8 mouse cellular contexts compared by ENCODE assay signal in genomic region chr2:101815250-101815934, GRCm38 (mm10).
DNase-seq lines count a peak whose midpoint lies in the region; ATAC-seq lines count a peak whose summit lies in the region.

No protein-coding gene starts in this region.

- H3K27ac ChIP-seq in forebrain, embryonic 11.5 days (ENCODE audit: low read depth, low read length) = no peak overlapping the region
- no peak overlapping the region for H3K27ac ChIP-seq in forebrain, embryonic 14.5 days (ENCODE audit: low read depth, low read length)
- no peak overlapping the region for H3K27ac ChIP-seq in neural tube, embryonic 15.5 days (replicated peaks)
- no peak overlapping the region for H3K27ac ChIP-seq in embryonic facial prominence, embryonic 11.5 days (replicated peaks; ENCODE audit: low read depth, low read length)

- WGBS in forebrain, embryonic 11.5 days = 34% methylated on average over 5 of the region's 5 CpGs
- 33% methylated on average over 5 of the region's 5 CpGs for WGBS in forebrain, embryonic 14.5 days
- WGBS in neural tube, embryonic 15.5 days = 38% methylated on average over 5 of the region's 5 CpGs
- WGBS in embryonic facial prominence, embryonic 11.5 days = 40% methylated on average over 5 of the region's 5 CpGs

- DNase-seq in forebrain, embryonic 11.5 days (ENCODE audit: low spot score) = peak; percentile 72
- DNase-seq in forebrain, embryonic 14.5 days (ENCODE audit: low spot score) = no peak
- DNase-seq in neural tube, embryonic 10.5 days (ENCODE audit: extremely low spot score, low spot score) = peak; percentile 73
- peak; percentile 60 for DNase-seq in embryonic facial prominence, embryonic 11.5 days (ENCODE audit: low spot score)
- DNase-seq in frontal cortex, postnatal 36 days (ENCODE audit: low spot score in 2 of 2) = no peak
- no peak for DNase-seq in left cerebral cortex, postnatal 36 days (ENCODE audit: low spot score in 2 of 2)

- no peak; the same call in 1 of the 2 replicates for ATAC-seq in forebrain, embryonic 11.5 days (replicated peaks; ENCODE audit: low FRiP score)
- ATAC-seq in forebrain, embryonic 14.5 days = no peak
- ATAC-seq in neural tube, embryonic 15.5 days (ENCODE audit: low FRiP score) = no peak
- peak; percentile 29 for ATAC-seq in embryonic facial prominence, embryonic 11.5 days (replicated peaks; ENCODE audit: insufficient number of reproducible peaks, low FRiP score, low TSS enrichment, low read depth)
- ATAC-seq in megakaryocyte, adult 5-6 weeks (ENCODE audit: poor library complexity, severe bottlenecking) = peak; percentile 73

- intact Hi-C loops in left cerebral cortex, postnatal 36 days (cut with DNase I) = no loop called here

- H3K4me1 ChIP-seq in forebrain, embryonic 11.5 days (replicated peaks; ENCODE audit: control insufficient read depth, insufficient read depth, low read length) = no peaks in the 10 kb centered on the region
- no peaks in the 10 kb centered on the region for H3K4me1 ChIP-seq in forebrain, embryonic 14.5 days (ENCODE audit: control insufficient read depth, insufficient read depth, low read length)
- 0 out of 2 replicates have a peak, but pooled peaks cover 4% of the 10 kb centered on the region for H3K4me1 ChIP-seq in neural tube, embryonic 15.5 days
- no peaks in the 10 kb centered on the region; the same call in 1 of the 2 replicates for H3K4me1 ChIP-seq in embryonic facial prominence, embryonic 11.5 days (ENCODE audit: control insufficient read depth, insufficient read depth, low read length)

- no peaks in the 10 kb centered on the region for H3K27me3 ChIP-seq in forebrain, embryonic 11.5 days (ENCODE audit: control insufficient read depth, insufficient read depth, low read length)
- H3K27me3 ChIP-seq in forebrain, embryonic 14.5 days (replicated peaks; ENCODE audit: control insufficient read depth, insufficient read depth, low read length) = no peaks in the 10 kb centered on the region
- no peaks in the 10 kb centered on the region for H3K27me3 ChIP-seq in neural tube, embryonic 15.5 days (replicated peaks)
- H3K27me3 ChIP-seq in embryonic facial prominence, embryonic 11.5 days (ENCODE audit: control insufficient read depth, insufficient read depth, low read length) = no peaks in the 10 kb centered on the region

- H3K9me3 ChIP-seq in forebrain, embryonic 11.5 days (ENCODE audit: control insufficient read depth, low read length) = no peaks in the 10 kb centered on the region
- H3K9me3 ChIP-seq in forebrain, embryonic 14.5 days (replicated peaks; ENCODE audit: control insufficient read depth, low read length) = no peaks in the 10 kb centered on the region
- H3K9me3 ChIP-seq in neural tube, embryonic 15.5 days (replicated peaks) = no peaks in the 10 kb centered on the region
- H3K9me3 ChIP-seq in embryonic facial prominence, embryonic 11.5 days (replicated peaks; ENCODE audit: control insufficient read depth, low read length) = no peaks in the 10 kb centered on the region

- H3K36me3 ChIP-seq in forebrain, embryonic 11.5 days (ENCODE audit: control insufficient read depth, insufficient read depth, low read length) = no peaks in the 10 kb centered on the region
- no peaks in the 10 kb centered on the region for H3K36me3 ChIP-seq in forebrain, embryonic 14.5 days (ENCODE audit: control insufficient read depth, insufficient read depth, low read length)
- H3K36me3 ChIP-seq in neural tube, embryonic 15.5 days = no peaks in the 10 kb centered on the region
- no peaks in the 10 kb centered on the region for H3K36me3 ChIP-seq in embryonic facial prominence, embryonic 11.5 days (replicated peaks; ENCODE audit: control insufficient read depth, insufficient read depth, low read depth, low read length)

- H3K9ac ChIP-seq in forebrain, embryonic 11.5 days (ENCODE audit: low read length) = no peak overlapping the region
- no peak overlapping the region for H3K9ac ChIP-seq in forebrain, embryonic 14.5 days (ENCODE audit: low read length)
- no peak overlapping the region for H3K9ac ChIP-seq in neural tube, embryonic 15.5 days (replicated peaks)
- no peak overlapping the region for H3K9ac ChIP-seq in embryonic facial prominence, embryonic 11.5 days (replicated peaks; ENCODE audit: low read length)

- no peak overlapping the region for H3K4me3 ChIP-seq in forebrain, embryonic 11.5 days (ENCODE audit: low read depth, low read length)
- no peak overlapping the region for H3K4me3 ChIP-seq in forebrain, embryonic 14.5 days (ENCODE audit: low read depth, low read length)
- no peak overlapping the region for H3K4me3 ChIP-seq in neural tube, embryonic 15.5 days (replicated peaks)
- no peak overlapping the region for H3K4me3 ChIP-seq in embryonic facial prominence, embryonic 11.5 days (ENCODE audit: low read depth, low read length)

- no peak overlapping the region for H3K4me2 ChIP-seq in forebrain, embryonic 11.5 days (ENCODE audit: low read depth, low read length, severe bottlenecking)
- no peak overlapping the region for H3K4me2 ChIP-seq in forebrain, embryonic 14.5 days (ENCODE audit: low read length)
- H3K4me2 ChIP-seq in neural tube, embryonic 15.5 days = no peak overlapping the region
- H3K4me2 ChIP-seq in embryonic facial prominence, embryonic 11.5 days (ENCODE audit: low read depth, low read length) = no peak overlapping the region

Comparison
In these comparisons a context has a peak if more than half of its experiments do, and no peak if none do; other contexts are left out.
1. DNase-seq: peak in forebrain, embryonic 11.5 days (single experiment), neural tube, embryonic 10.5 days (single experiment) and embryonic facial prominence, embryonic 11.5 days (single experiment); none in forebrain, embryonic 14.5 days (single experiment), frontal cortex, postnatal 36 days (0 of 2) and left cerebral cortex, postnatal 36 days (0 of 2).
2. ATAC-seq: peak in embryonic facial prominence, embryonic 11.5 days (single experiment) and megakaryocyte, adult 5-6 weeks (single experiment); none in forebrain, embryonic 11.5 days (single experiment), forebrain, embryonic 14.5 days (single experiment) and neural tube, embryonic 15.5 days (single experiment).